Mouse (Mus musculus): ENCODE results near the gene Gspt1. TPM values are rescaled to one million over a fixed set of nuclear protein-coding genes. Genes with fewer than 3 reads are reported as not detected.

The Gspt1 gene
- total and polyA plus RNA-seq, 3 experiments: 111 to 886 (median 147) TPM

GRCm38 (mm10) chr16:11174671-11175081 lies 79.4 kb downstream of the Gspt1 start:
- Histone ChIP-seq H3K79me2 (replicated peaks; ENCODE audit: control insufficient read depth, extremely low read depth, insufficient read depth, poor library complexity, severe bottlenecking) (peaks cover 59% of the 10 kb centered on the region), H3K9ac (ENCODE audit: insufficient read depth, low read depth) (peak overlapping the region; percentile 93), H3K4me1 (ENCODE audit: control insufficient read depth in 1 of 2, insufficient read depth in 2 of 2) (peaks cover 6 to 52% of the 10 kb centered on the region in 2 experiments; a peak in 3 of 4 replicates), H3K27ac (ENCODE audit: insufficient read depth, low read depth) (peak overlapping the region; percentile 5; the same call in 1 of the 2 replicates), H3K4me2 (ENCODE audit: insufficient read depth, low read depth, poor library complexity, severe bottlenecking) (peak overlapping the region; percentile 65), H3K9me3 (replicated peaks; ENCODE audit: low read length) (peaks cover 7% of the 10 kb centered on the region), H3K27me3 (replicated peaks) (no peaks in the 10 kb centered on the region), H3K4me3 (replicated peaks in 1 of 3; ENCODE audit: low read depth in 2 of 3, low read length in 2 of 3, poor library complexity in 1 of 3) (peak overlapping the region; percentile 57 to 97 (median 89)), H3K36me3 (replicated peaks in 1 of 2; ENCODE audit: control insufficient read depth in 1 of 2, insufficient read depth in 1 of 2, low read length in 1 of 2) (peaks cover 3 to 33% of the 10 kb centered on the region in 2 experiments)
- peak; percentile 86 for DNase-seq (ENCODE audit: extremely low read depth)
- dilution Hi-C loops (cut with MboI; ENCODE audit: extremely low pct_ligation_motif_present, extremely low pct_unique_long_range_greater_than_20kb, low sequenced_read_pairs) (no loop called here), in situ Hi-C loops (cut with MboI; ENCODE audit: low pct_ligation_motif_present, low pct_unique_long_range_greater_than_20kb, low sequenced_read_pairs) (no loop called here)
- TF ChIP-seq MYC (IDR thresholded peaks at IDR 0.05; ENCODE audit: low read depth, low read length) (no peak; the same call in 1 of the 2 replicates), CTCF (conservative IDR thresholded peaks at IDR 0.05 in 1 of 2, IDR thresholded peaks at IDR 0.05 in 1 of 2; ENCODE audit: low read depth in 2 of 2, low read length in 2 of 2) (peak; percentile 63 to 80), TBP (conservative IDR thresholded peaks at IDR 0.05; ENCODE audit: low read depth, low read length) (0 out of 2 replicates have a peak, but pooled peaks have one; percentile 15), BHLHE40 (IDR thresholded peaks at IDR 0.05; ENCODE audit: low read depth, low read length) (peak; percentile 9; the same call in 1 of the 2 replicates), SIN3A (IDR thresholded peaks at IDR 0.05; ENCODE audit: low read length) (peak; percentile 26; the same call in 1 of the 2 replicates), HCFC1 (IDR thresholded peaks at IDR 0.05; ENCODE audit: low read depth, low read length) (no peak), NRF1 (IDR thresholded peaks at IDR 0.05; ENCODE audit: low read depth, low read length) (0 out of 2 replicates have a peak, but pooled peaks have one; percentile 9), SMC3 (IDR thresholded peaks at IDR 0.05; ENCODE audit: low read depth, low read length) (peak; percentile 61), RAD21 (IDR thresholded peaks at IDR 0.05; ENCODE audit: low read depth, low read length) (peak; percentile 59), CHD2 (IDR thresholded peaks at IDR 0.05; ENCODE audit: low read length) (peak; percentile 82), MAZ (IDR thresholded peaks at IDR 0.05; ENCODE audit: low read depth, low read length) (0 out of 2 replicates have a peak, but pooled peaks have one; percentile 18)

GRCm38 (mm10) chr16:11171679-11172078 lies 82.4 kb downstream of the Gspt1 start:
- peaks cover 0 to 45% of the 10 kb centered on the region in 2 experiments; a peak in 3 of 4 replicates for H3K4me1 ChIP-seq (ENCODE audit: control insufficient read depth in 1 of 2, insufficient read depth in 2 of 2)
- no peak overlapping the region for H3K4me3 ChIP-seq (replicated peaks in 1 of 3; ENCODE audit: low read depth in 2 of 3, low read length in 2 of 3, poor library complexity in 1 of 3)
- no peak overlapping the region for H3K27ac ChIP-seq (ENCODE audit: insufficient read depth, low read depth)
- H3K4me2 ChIP-seq (ENCODE audit: insufficient read depth, low read depth, poor library complexity, severe bottlenecking): no peak overlapping the region
- no peak for TF ChIP-seq TBP (conservative IDR thresholded peaks at IDR 0.05; ENCODE audit: low read depth, low read length)
- TF ChIP-seq MAX (IDR thresholded peaks at IDR 0.05; ENCODE audit: low read length): no peak
- TF ChIP-seq GABPA (IDR thresholded peaks at IDR 0.05; ENCODE audit: insufficient replicate concordance, low read depth, low read length): no peak
- TF ChIP-seq ZKSCAN1 (IDR thresholded peaks at IDR 0.05; ENCODE audit: borderline replicate concordance, low read depth, low read length): no peak
- TF ChIP-seq MYC (IDR thresholded peaks at IDR 0.05; ENCODE audit: low read depth, low read length): no peak
- no peak for TF ChIP-seq RAD21 (IDR thresholded peaks at IDR 0.05; ENCODE audit: low read depth, low read length)
- TF ChIP-seq ZMIZ1 (IDR thresholded peaks at IDR 0.05; ENCODE audit: low read depth, low read length): no peak
- TF ChIP-seq EP300 (IDR thresholded peaks at IDR 0.05; ENCODE audit: low read length): no peak
- TF ChIP-seq PAX5 (IDR thresholded peaks at IDR 0.05; ENCODE audit: low read length): no peak
- TF ChIP-seq KAT2A (IDR thresholded peaks at IDR 0.05; ENCODE audit: insufficient replicate concordance, low read length): no peak
- no peak for TF ChIP-seq CTCF (conservative IDR thresholded peaks at IDR 0.05 in 1 of 2, IDR thresholded peaks at IDR 0.05 in 1 of 2; ENCODE audit: low read depth in 2 of 2, low read length in 2 of 2)
- no peak for TF ChIP-seq POLR2AphosphoS2 (IDR thresholded peaks at IDR 0.05; ENCODE audit: low read depth, low read length)
- no peak for TF ChIP-seq SIN3A (IDR thresholded peaks at IDR 0.05; ENCODE audit: low read length)
- TF ChIP-seq ELF1 (IDR thresholded peaks at IDR 0.05; ENCODE audit: low read depth, low read length): no peak
- no peak for TF ChIP-seq CHD2 (IDR thresholded peaks at IDR 0.05; ENCODE audit: low read length)
- DNase-seq (ENCODE audit: extremely low read depth): no peak
- dilution Hi-C loops (cut with MboI; ENCODE audit: extremely low pct_ligation_motif_present, extremely low pct_unique_long_range_greater_than_20kb, low sequenced_read_pairs): no loop called here
- no peaks in the 10 kb centered on the region for H3K27me3 ChIP-seq (replicated peaks)
- H3K9ac ChIP-seq (ENCODE audit: insufficient read depth, low read depth): no peak overlapping the region
- peaks cover 89% of the 10 kb centered on the region for H3K79me2 ChIP-seq (replicated peaks; ENCODE audit: control insufficient read depth, extremely low read depth, insufficient read depth, poor library complexity, severe bottlenecking)
- in situ Hi-C loops (cut with MboI; ENCODE audit: low pct_ligation_motif_present, low pct_unique_long_range_greater_than_20kb, low sequenced_read_pairs): no loop called here
- peaks cover 3 to 45% of the 10 kb centered on the region in 2 experiments for H3K36me3 ChIP-seq (replicated peaks in 1 of 2; ENCODE audit: control insufficient read depth in 1 of 2, insufficient read depth in 1 of 2, low read length in 1 of 2)
- no peaks in the 10 kb centered on the region for H3K9me3 ChIP-seq (replicated peaks; ENCODE audit: low read length)

Other genes with a start within 250 kb of the Gspt1 start
- 34.0 and 38.8 TPM in 2 replicates for gene Snn, start 193.4 kb downstream of the Gspt1 start, total RNA-seq (2012; rRNA removed)
- 53.1 and 54.7 TPM in 2 replicates for gene Snn, start 193.4 kb downstream of the Gspt1 start, total RNA-seq (2014; rRNA removed)
- gene Snn, start 193.4 kb downstream of the Gspt1 start, polyA plus RNA-seq (2012; ENCODE audit: insufficient read length, low read depth): 93.8 and 104 TPM in 2 replicates
- 91.2 and 97.5 TPM in 2 replicates for gene Litaf, start 188.2 kb downstream of the Gspt1 start, total RNA-seq (2012; rRNA removed)
- 151 and 154 TPM in 2 replicates for gene Litaf, start 188.2 kb downstream of the Gspt1 start, total RNA-seq (2014; rRNA removed)
- 161 and 178 TPM in 2 replicates for gene Litaf, start 188.2 kb downstream of the Gspt1 start, polyA plus RNA-seq (2012; ENCODE audit: insufficient read length, low read depth)
- gene Txndc11, start 119.7 kb downstream of the Gspt1 start, total RNA-seq (2012; rRNA removed): 51.3 and 63.0 TPM in 2 replicates
- gene Txndc11, start 119.7 kb downstream of the Gspt1 start, total RNA-seq (2014; rRNA removed): 40.6 and 40.8 TPM in 2 replicates
- 60.3 and 63.2 TPM in 2 replicates for gene Txndc11, start 119.7 kb downstream of the Gspt1 start, polyA plus RNA-seq (2012; ENCODE audit: insufficient read length, low read depth)
- 78.6 and 85.3 TPM in 2 replicates for gene Zc3h7a, start 77.9 kb downstream of the Gspt1 start, total RNA-seq (2012; rRNA removed)
- 177 and 242 TPM in 2 replicates for gene Zc3h7a, start 77.9 kb downstream of the Gspt1 start, total RNA-seq (2014; rRNA removed)
- gene Zc3h7a, start 77.9 kb downstream of the Gspt1 start, polyA plus RNA-seq (2012; ENCODE audit: insufficient read length, low read depth): 171 and 177 TPM in 2 replicates
- 177 and 244 TPM in 2 replicates for gene Rsl1d1, start 51.0 kb downstream of the Gspt1 start, total RNA-seq (2012; rRNA removed)
- 697 and 769 TPM in 2 replicates for gene Rsl1d1, start 51.0 kb downstream of the Gspt1 start, total RNA-seq (2014; rRNA removed)
- gene Rsl1d1, start 51.0 kb downstream of the Gspt1 start, polyA plus RNA-seq (2012; ENCODE audit: insufficient read length, low read depth): 494 and 495 TPM in 2 replicates
- gene Tnfrsf17, start 59.5 kb upstream of the Gspt1 start, total RNA-seq (2012; rRNA removed): 0.17 and 0.29 TPM in 2 replicates
- gene Tnfrsf17, start 59.5 kb upstream of the Gspt1 start, total RNA-seq (2014; rRNA removed): 0.32 and 0.42 TPM in 2 replicates
- not detected in 2 replicates for gene Tnfrsf17, start 59.5 kb upstream of the Gspt1 start, polyA plus RNA-seq (2012; ENCODE audit: insufficient read length, low read depth)
- gene Snx29, start 68.6 kb upstream of the Gspt1 start, total RNA-seq (2012; rRNA removed): 1.3 and 3.1 TPM in 2 replicates
- 0.84 and 1.2 TPM in 2 replicates for gene Snx29, start 68.6 kb upstream of the Gspt1 start, total RNA-seq (2014; rRNA removed)
- 3.2 TPM in 2 replicates for gene Snx29, start 68.6 kb upstream of the Gspt1 start, polyA plus RNA-seq (2012; ENCODE audit: insufficient read length, low read depth)

All from CH12.LX (cell line).